Mouse (Mus musculus): Measurements from ENCODE around the gene Sh3rf1. TPM values are rescaled to one million over a fixed set of nuclear protein-coding genes. Genes with fewer than 3 reads are reported as not detected.

Gene Sh3rf1
- polyA plus RNA-seq, 1 experiment, result 8.2 TPM

GRCm38 (mm10) chr8:61347526-61347925 lies 123.9 kb downstream of the Sh3rf1 start:
- DNase-seq (ENCODE audit: low read depth, low spot score), result no peak
- WGBS, result 89% methylated on average over 6 of the region's 6 CpGs

GRCm38 (mm10) chr8:61348029-61348428 lies 124.4 kb downstream of the Sh3rf1 start:
- 91% methylated on average over 5 of the region's 5 CpGs for WGBS
- no peak for DNase-seq (ENCODE audit: low read depth, low spot score)

DNA sequence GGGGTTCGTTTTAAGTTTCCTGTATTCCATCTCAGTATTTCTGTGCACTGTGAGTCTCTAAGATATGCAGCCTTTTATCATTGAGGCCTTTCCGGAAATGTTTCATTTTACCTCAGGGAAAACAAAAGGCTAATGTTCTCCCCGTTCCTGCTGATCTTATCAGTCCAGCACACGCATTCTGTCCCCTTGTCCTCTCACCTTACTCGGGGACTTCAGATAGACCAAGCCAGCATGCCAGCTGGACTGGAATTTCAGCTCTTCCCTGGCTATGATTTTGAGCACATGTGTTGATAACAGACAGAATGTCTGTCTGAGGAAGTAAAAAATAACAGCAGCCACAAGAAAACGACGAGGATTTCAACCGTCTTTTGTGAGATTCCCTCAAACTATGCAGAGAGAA lies 124.8 kb downstream of the Sh3rf1 start:
- no peak for DNase-seq (ENCODE audit: low read depth, low spot score)
- 53% methylated on average over 8 of the region's 8 CpGs for WGBS

DNA sequence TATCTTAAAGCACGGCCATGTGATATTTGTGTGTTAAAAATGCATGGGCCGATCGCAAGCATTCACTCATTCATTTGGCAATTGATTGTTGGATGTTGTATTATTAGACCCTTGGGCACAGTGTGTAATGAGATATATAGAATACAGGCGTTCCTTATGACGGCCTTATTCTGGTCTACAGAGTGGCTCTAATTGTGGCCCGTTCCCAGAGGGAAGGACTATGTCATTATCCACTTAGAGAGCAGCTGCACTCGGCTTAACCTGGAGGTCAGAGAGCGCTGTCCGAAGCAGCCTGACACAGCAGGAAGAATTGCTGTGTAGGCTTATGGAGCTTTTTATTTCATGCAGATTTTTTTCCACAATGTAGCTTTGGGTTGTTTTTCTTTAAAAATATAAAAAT lies 126.8 kb downstream of the Sh3rf1 start:
- WGBS, result 90% methylated on average over 9 of the region's 9 CpGs
- DNase-seq (ENCODE audit: low read depth, low spot score), result no peak

GRCm38 (mm10) chr8:61351638-61352037 lies 128.0 kb downstream of the Sh3rf1 start:
- no peak for DNase-seq (ENCODE audit: low read depth, low spot score)
- 94% methylated on average over 5 of the region's 5 CpGs for whole genome bisulfite sequencing

GRCm38 (mm10) chr8:61355503-61355902 lies 131.8 kb downstream of the Sh3rf1 start:
- no peak for DNase-seq (ENCODE audit: low read depth, low spot score)
- 84% methylated on average over 5 of the region's 5 CpGs for WGBS

DNA sequence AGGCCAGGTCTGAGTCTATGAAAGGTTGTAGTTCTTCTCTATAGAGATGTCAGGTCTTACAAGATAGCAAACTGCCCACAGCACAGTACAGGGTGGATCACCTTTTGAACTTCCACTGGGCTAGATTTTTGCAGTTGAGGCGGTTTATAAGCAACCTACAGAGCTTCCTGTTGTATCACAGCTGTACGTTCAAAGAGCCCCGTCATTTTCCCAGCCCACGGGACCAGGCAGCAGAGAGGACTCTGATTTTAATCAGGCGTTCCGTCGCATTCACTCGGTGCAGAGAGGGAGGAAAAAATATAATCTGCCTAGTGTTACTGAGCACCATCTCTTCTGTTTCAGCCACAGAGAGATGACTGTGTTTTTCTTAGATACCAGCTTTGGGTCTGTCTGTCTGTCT lies 135.3 kb downstream of the Sh3rf1 start:
- DNase-seq (ENCODE audit: low read depth, low spot score), result no peak
- WGBS, result 75% methylated on average over 8 of the region's 8 CpGs

DNA sequence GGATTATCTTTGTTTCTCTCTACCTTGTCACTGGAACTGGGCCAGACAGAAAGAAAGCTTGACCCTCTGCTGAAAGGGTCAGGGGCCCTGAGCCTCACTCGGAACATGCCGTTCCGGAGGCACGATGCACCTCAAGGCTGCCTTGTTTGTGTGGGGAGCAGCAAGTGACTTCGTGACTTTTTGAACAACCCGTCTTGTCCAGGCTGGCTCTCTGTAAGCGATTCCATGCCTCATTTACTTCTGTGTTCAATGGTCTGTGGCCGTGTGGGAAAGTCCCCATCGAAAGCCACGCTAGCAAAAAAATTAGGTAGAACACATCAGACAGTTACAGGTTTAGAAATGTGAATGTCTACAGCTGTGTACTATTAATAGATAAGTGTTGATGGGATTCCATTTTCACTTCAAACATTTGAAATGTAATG lies 136.2 kb downstream of the Sh3rf1 start:
- DNase-seq (ENCODE audit: low read depth, low spot score), result no peak
- WGBS, result 89% methylated on average over 10 of the region's 10 CpGs

DNA sequence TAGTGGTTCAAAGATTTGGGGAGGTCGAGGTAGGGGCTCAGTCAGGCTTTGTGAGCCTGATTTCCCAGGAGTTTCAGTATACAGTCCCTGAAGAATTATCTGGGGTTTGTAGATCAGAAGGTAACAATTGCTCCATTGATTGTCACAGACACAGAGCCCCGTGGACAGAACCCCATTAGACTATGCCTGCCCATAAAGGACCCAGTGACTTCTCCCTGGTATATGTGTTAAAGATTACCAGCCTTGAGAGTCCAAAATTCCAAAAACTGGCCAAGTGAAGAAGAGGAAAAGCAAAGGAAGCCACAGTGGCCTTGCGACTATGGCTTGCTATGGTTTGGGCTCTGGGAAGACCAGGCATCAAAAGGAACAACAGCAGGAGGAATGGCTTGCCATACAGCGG lies 136.7 kb downstream of the Sh3rf1 start:
- DNase-seq (ENCODE audit: low read depth, low spot score), result no peak
- WGBS, result 87% methylated on average over 4 of the region's 4 CpGs

DNA sequence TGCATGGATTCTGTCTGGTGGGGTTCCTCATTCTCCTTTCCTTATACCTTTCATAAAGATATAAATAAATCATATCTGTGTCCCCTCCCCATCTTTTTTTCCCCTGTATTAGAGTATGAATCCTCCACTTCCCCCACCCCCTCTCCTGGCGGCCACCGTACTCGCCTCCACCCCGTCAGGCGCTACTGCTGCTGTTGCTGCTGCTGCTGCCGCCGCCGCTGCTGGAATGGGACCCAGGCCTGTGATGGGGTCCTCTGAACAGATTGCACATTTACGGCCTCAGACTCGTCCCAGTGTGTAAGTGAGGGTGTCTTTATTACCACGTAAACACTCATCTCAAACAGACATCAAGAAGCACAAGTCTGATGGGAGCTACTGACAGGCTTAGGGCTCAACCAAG lies 137.8 kb downstream of the Sh3rf1 start:
- 89% methylated on average over 11 of the region's 11 CpGs for WGBS
- DNase-seq (ENCODE audit: low read depth, low spot score), result no peak

GRCm38 (mm10) chr8:61362301-61362913 lies 138.7 kb downstream of the Sh3rf1 start:
- WGBS, result 78% methylated on average over 9 of the region's 9 CpGs
- no peak for DNase-seq (ENCODE audit: low read depth, low spot score)

DNA sequence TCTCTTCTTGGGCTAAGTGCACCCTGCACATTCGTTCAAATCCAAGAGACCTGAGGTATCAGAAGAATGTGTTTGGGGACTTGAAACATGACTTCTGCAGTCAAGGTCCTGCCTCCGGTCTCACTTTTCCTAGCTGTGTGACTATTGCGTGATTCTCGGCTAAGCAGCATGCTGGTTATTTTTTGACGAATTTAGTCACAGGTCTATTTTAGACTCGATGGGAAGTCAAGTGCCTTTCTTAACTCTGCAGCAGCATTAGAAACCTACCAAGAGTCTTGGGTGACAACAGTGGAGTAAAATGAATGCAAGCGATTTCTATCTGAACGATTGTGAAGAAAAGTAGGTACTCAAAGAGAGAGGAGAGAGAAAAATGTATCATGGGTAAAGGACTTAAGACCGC lies 149.6 kb downstream of the Sh3rf1 start:
- DNase-seq (ENCODE audit: low read depth, low spot score), result no peak
- 96% methylated on average over 9 of the region's 9 CpGs for WGBS

- 82% methylated on average over 16 of the region's 16 CpGs for WGBS
- no peak for DNase-seq (ENCODE audit: low read depth, low spot score)
These were observed 150.5 kb downstream of the Sh3rf1 start for GRCm38 (mm10) chr8:61374059-61374755.

- 63% methylated on average over 7 of the region's 7 CpGs for WGBS
- DNase-seq (ENCODE audit: low read depth, low spot score), result no peak
These were observed 151.5 kb downstream of the Sh3rf1 start for GRCm38 (mm10) chr8:61375205-61375604.

GRCm38 (mm10) chr8:61378847-61379698 lies 155.4 kb downstream of the Sh3rf1 start:
- WGBS, result 83% methylated on average over 11 of the region's 11 CpGs
- DNase-seq (ENCODE audit: low read depth, low spot score), result no peak

DNA sequence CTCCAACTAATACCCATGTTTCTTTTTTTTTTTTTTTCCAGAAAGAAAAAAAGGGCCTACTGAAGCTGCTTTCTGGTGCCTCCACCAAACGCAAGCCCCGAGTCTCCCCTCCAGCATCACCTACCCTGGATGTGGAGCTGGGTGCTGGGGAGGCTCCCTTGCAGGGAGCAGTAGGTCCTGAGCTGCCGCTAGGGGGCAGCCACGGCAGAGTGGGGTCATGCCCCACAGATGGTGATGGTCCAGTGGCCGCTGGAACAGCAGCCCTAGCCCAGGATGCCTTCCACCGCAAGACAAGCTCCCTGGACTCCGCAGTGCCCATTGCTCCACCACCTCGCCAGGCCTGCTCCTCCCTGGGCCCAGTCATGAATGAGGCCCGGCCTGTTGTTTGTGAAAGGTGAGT lies 160.9 kb downstream of the Sh3rf1 start:
- WGBS, result 82% methylated on average over 9 of the region's 9 CpGs
- no peak for DNase-seq (ENCODE audit: low read depth, low spot score)

- 70% methylated on average over 11 of the region's 11 CpGs for WGBS
- no peak for DNase-seq (ENCODE audit: low read depth, low spot score)
These were observed 162.0 kb downstream of the Sh3rf1 start for GRCm38 (mm10) chr8:61385502-61386191.

- WGBS, result 72% methylated on average over 7 of the region's 7 CpGs
These were observed 163.0 kb downstream of the Sh3rf1 start for GRCm38 (mm10) chr8:61386645-61387044.

DNA sequence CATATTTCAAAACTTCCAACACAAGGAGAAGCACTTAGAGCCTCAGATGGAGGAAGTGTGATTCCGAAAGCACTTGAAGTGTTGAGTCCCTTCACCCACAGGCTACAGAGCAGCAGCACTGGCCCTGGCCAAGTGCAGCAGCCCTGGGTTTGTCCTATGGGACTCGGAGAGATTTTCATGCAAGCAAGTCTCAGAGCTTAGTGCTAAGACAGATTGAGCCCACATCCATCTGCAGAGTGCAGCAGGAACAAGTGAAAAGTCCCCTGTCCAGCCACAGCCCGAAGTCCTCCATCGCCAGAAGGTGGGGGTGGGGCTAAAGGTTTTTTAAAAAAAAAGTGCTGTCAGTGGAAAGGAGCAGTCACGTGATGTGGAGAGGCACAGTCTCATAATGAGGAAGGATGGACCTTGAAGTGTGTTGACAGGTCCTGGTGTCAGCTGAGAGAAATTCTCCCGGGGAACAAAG lies 163.9 kb downstream of the Sh3rf1 start:
- 56% methylated on average over 6 of the region's 6 CpGs for WGBS
- DNase-seq (ENCODE audit: low read depth, low spot score), result no peak

More at GRCm38 (mm10) chr8:61386645-61387044, 163.0 kb downstream of the Sh3rf1 start:
- no peak for DNase-seq (ENCODE audit: low read depth, low spot score)

DNA sequence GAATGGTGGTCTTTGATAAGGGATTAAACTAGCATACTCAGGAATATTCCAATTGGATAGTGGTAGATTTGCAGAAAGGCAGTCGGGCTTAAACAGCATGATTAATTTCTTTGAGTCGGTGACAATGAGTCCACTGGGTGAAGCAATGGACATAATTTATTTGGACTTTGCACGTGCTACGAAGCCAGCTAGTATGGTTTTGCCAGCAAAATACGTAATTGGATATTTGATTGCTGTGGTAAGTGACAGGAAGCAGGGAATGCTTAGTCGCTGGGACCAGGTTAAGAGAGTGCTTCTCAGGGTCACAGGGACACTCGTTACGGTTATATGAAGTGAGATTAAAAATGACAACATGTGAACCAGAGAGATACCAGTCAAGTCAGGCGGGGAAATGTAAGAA lies 164.7 kb downstream of the Sh3rf1 start:
- DNase-seq (ENCODE audit: low read depth, low spot score), result no peak
- 59% methylated on average over 9 of the region's 9 CpGs for WGBS
